In genomic region chr5:93328059-93328458, GRCm38 (mm10) we compare ENCODE assay signal across 7 mouse cellular contexts.
DNase-seq lines count a peak whose midpoint lies in the region; ATAC-seq and TF ChIP-seq lines count a peak whose summit lies in the region.

No protein-coding gene starts in this region.

- peak; percentile 35 for DNase-seq in CD4-positive helper T cell, adult 2 months (ENCODE audit: low read depth, low spot score)
- DNase-seq in Muller cell, postnatal 12 days (ENCODE audit: inconsistent ontology term): peak; percentile 60
- peak; percentile 75 for DNase-seq in cerebellum, adult 9-10 months
- DNase-seq in gastrocnemius, postnatal 10 days: peak; percentile 75
- DNase-seq in large intestine, adult 2 months (ENCODE audit: low read depth, low spot score): peak; percentile 45
- DNase-seq in lung, postnatal 0 days (ENCODE audit: low spot score): peak; percentile 63

- no peak for TF ChIP-seq EP300 in lung, postnatal 0 days (IDR thresholded peaks at IDR 0.05)

- H3K27me3 ChIP-seq in lung, postnatal 0 days (replicated peaks; ENCODE audit: insufficient read depth, low read length): no peaks in the 10 kb centered on the region
- H3K27me3 ChIP-seq in small intestine, adult 2 months (ENCODE audit: control insufficient read depth, insufficient read depth, low read length): no peaks in the 10 kb centered on the region

- H3K9me3 ChIP-seq in lung, postnatal 0 days (ENCODE audit: low read length): no peaks in the 10 kb centered on the region

- H3K4me1 ChIP-seq in lung, postnatal 0 days (ENCODE audit: insufficient read depth, low read depth, low read length): no peaks in the 10 kb centered on the region
- no peaks in the 10 kb centered on the region for H3K4me1 ChIP-seq in small intestine, adult 2 months (ENCODE audit: control insufficient read depth, insufficient read depth, insufficient read length, low read length)

- TF ChIP-seq POLR2A in small intestine, adult 2 months (IDR thresholded peaks at IDR 0.05; ENCODE audit: low read depth, low read length): no peak

- 12% methylated on average over 7 of the region's 7 CpGs for WGBS in large intestine, adult 2 months
- 21% methylated on average over 7 of the region's 7 CpGs for WGBS in lung, postnatal 0 days
- 10% methylated on average over 7 of the region's 7 CpGs for WGBS in small intestine, adult 2 months

- H3K4me2 ChIP-seq in lung, postnatal 0 days (replicated peaks; ENCODE audit: low read depth, low read length): no peak overlapping the region

- TF ChIP-seq CTCF in lung, postnatal 0 days (IDR thresholded peaks at IDR 0.05): peak; percentile 89
- TF ChIP-seq CTCF in small intestine, adult 2 months (IDR thresholded peaks at IDR 0.05; ENCODE audit: extremely low read depth, insufficient read length, insufficient replicate concordance, low read depth, low read length): peak; percentile 87; the same call in 1 of the 2 replicates

- H3K9ac ChIP-seq in lung, postnatal 0 days (replicated peaks; ENCODE audit: low read depth): no peak overlapping the region

- H3K4me3 ChIP-seq in lung, postnatal 0 days (ENCODE audit: low read depth, low read length): no peak overlapping the region
- no peak overlapping the region for H3K4me3 ChIP-seq in small intestine, adult 2 months (ENCODE audit: low read depth, low read length)

- no peak for ATAC-seq in lung, postnatal 0 days

- H3K36me3 ChIP-seq in lung, postnatal 0 days (ENCODE audit: insufficient read depth, low read length): no peaks in the 10 kb centered on the region
- no peaks in the 10 kb centered on the region for H3K36me3 ChIP-seq in small intestine, adult 2 months (ENCODE audit: control insufficient read depth, insufficient read depth, low read length)

- H3K27ac ChIP-seq in lung, postnatal 0 days (ENCODE audit: low read length): no peak overlapping the region
- no peak overlapping the region for H3K27ac ChIP-seq in small intestine, adult 2 months (ENCODE audit: insufficient read depth, low read depth, low read length)
